Mouse (Mus musculus) neural tube, embryonic 10.5 days (tissue): ENCODE data around the gene Ppm1b.

Experiments
- DNase-seq: peaks from one replicate; pipeline ENCODE4 v3.0.0-alpha.2; 2017; ENCODE audit warnings: low spot score; ENCODE audit errors: extremely low spot score

The Ppm1b gene

DNA sequence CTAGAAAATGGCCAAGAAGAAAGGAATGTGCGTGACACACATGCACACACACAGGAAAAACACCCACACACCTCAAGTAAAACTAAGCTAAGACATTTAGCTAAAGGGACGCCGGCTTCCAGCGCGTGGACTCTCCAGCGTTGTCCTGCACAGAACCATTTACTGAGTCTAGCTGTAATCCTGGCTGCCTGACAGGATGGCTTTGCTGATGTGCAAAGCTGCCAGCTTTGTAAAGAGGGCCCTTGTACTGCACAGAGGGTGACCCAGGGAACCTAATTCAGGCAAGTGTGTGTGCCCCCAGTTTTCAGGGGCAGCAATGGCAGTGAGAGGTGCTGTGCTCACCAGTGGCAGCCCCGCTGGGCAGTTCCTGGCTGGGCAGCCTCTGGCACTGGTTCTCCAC is 110.8 kb downstream of the Ppm1b start:
- DNase-seq = no peak

DNA sequence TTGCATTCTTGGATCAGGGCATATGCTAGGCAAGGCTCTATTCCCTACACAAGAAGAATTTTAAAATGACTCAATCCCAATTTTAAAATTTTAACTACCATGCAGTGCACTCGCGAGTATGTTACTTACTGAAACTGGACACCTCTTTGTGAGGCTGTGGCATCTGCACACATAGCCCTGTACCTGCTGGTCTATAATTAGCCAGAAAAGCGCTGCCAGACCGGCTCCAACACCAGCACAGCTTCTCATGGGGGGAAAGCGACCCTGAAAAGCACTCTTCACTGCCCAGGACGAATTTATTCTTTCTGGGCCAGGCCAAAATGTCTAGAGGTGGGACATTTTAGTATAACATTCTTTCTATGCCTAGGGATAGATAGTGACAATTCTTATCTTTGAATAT is 114.1 kb downstream of the Ppm1b start:
- DNase-seq = no peak

DNA sequence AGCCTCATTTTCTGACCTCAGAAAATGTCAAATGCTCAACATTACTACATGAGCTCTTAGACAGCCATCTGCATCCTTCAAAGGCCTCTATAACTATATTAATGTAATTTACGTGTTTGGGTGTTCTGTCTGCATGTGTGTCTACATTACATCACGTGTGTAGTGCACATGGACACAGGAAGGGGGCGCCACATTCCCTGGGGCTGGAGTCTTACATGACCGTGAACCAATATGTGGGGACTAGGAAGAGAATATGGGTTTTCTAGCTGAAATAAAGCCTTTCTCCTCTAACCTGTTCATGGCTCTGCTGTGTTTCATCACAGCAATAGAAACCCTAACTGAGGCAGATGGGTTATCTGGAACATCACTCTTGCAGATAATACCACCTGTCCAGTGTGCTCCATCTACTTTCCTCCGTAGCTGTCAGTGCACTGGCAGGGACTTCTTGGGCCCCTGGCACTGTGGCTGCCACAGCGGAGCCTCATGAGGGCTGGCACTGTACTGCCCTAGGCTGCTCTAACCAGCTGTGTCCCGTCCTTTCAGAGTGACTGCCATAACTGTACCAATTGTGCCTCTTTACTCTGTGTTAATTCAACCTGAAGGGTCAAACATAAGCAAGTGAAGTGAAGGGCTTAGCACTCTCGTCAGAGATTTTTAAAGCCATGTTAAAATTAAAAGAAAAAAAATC is 114.7 kb downstream of the Ppm1b start:
- DNase-seq = no peak

DNA sequence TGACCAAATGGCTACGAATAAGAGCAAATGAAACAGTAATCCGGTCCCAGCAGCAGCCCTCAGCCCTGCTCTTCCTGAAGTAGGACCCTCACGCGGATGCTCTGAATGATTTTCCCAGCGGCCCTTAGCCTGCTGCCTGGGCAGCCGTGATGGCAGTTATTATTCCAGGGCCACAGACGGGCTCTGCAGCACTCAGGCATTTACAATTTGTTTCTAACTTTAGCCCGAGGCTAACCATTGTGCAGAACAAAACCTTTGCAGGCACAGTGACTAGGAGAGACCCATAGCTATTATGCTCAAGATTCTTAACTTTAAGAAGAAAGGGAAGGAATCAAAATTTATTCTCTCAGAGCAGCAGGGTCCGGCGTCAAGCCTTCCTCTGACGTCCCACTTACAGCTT is 115.8 kb downstream of the Ppm1b start:
- DNase-seq = no peak

DNA sequence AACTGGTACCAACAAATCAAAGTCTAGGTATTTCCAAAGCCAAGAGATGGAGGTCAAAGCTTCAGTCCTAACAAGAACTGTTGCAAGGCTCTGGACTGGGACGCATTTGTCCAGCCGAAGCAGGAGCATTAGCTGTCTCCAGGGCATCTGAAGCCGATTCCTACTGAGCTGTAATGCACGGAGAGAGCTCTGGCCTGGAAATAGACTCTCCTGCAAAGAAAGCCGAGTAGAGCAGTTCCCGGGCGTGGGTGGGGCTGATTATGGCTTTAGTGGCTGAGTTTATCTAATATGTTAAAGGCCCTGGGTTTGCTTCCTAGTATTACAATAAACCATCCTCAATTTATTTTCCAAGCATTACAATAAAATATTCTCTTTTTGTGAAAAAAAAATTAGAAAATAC is 116.7 kb downstream of the Ppm1b start:
- no peak for DNase-seq
